Mouse (Mus musculus) kidney, adult 2 months (tissue): Measurements from ENCODE around the gene Wasf1. TPM values are rescaled to one million over a fixed set of nuclear protein-coding genes. Genes with fewer than 3 reads are reported as not detected.

Experiments
- DNase-seq: peaks from one replicate; pipeline ENCODE4 v3.0.0; 2021
- H3K27ac ChIP-seq: fragments of 200-500 bp; 2 replicates; pipeline ENCODE4 v1.5.1; 2012; ENCODE audit warnings: low read depth, low read length, control low read depth, inconsistent platforms; ENCODE audit not compliant: insufficient read depth
- H3K27me3 ChIP-seq: fragments of 200-500 bp; replicated peaks from 2 replicates; pipeline ENCODE4 v1.6.1; 2012; ENCODE audit warnings: mild to moderate bottlenecking, moderate library complexity, low read length, inconsistent platforms; ENCODE audit not compliant: control insufficient read depth, insufficient read depth
- H3K36me3 ChIP-seq: fragments of 200-500 bp; 2 replicates; pipeline ENCODE4 v1.6.1; 2012; ENCODE audit warnings: mild to moderate bottlenecking, moderate library complexity, low read length, inconsistent platforms; ENCODE audit not compliant: control insufficient read depth, insufficient read depth
- H3K4me1 ChIP-seq: fragments of 200-500 bp; 2 replicates; pipeline ENCODE4 v1.6.1; 2011; ENCODE audit warnings: low read length; ENCODE audit not compliant: control insufficient read depth, insufficient read depth
- H3K4me3 ChIP-seq: fragments of 200-500 bp; 2 replicates; pipeline ENCODE4 v1.5.1; 2011; ENCODE audit warnings: mild to moderate bottlenecking, low read depth, low read length, control low read depth; ENCODE audit not compliant: insufficient read depth
- CTCF ChIP-seq: fragments of 200-500 bp; conservative IDR thresholded peaks from 2 replicates; pipeline ENCODE4 v1.5.1; 2011; ENCODE audit warnings: low read depth, mild to moderate bottlenecking, control low read depth, low read length, moderate library complexity, mixed read lengths; ENCODE audit not compliant: insufficient read depth, insufficient read length
- POLR2A ChIP-seq: fragments of 200-500 bp; IDR thresholded peaks from one replicate; pipeline ENCODE4 v1.6.1; 2011; ENCODE audit warnings: low read depth, low read length, control low read depth
- WGBS: fragments of 180-500 bp; shearing (Covaris S2); methylation state at CpG from one replicate; pipeline ENCODE4 v1.1.7; 2018; 5-methylcytosine and 5-hydroxymethylcytosine counted together
- polyA plus RNA-seq: library from polyadenylated mRNA; depleted of rRNA; stranded (reverse); fragments of >200 nt; gene quantifications from 2 replicates; pipeline ENCODE4 v1.2.3, GENCODE M21; 2012

The Wasf1 gene
- polyA plus RNA-seq, 1 experiment, result 1.4 TPM

DNA sequence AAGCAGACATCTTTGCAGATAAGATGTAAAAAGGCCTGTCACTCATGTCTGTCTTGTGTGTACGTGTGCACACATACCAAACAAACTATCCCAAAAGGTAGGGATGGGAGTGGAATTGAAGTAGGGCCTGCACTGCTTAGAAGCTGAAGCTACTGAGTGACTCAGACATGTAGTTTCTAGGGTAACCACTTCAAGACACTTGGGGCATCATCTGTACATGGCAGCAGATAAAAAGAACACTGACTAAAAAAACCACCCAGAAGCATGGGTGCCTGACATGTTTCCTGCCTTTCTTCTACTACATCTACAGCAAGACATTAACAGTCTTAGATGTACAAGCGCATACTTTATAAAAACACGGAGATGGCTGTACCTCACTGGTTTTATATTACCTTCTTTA, 5.0 kb upstream of the Wasf1 start:
- H3K27me3 ChIP-seq, result no peaks in the 10 kb centered on the region
- TF ChIP-seq CTCF (no peak), POLR2A (no peak)

DNA sequence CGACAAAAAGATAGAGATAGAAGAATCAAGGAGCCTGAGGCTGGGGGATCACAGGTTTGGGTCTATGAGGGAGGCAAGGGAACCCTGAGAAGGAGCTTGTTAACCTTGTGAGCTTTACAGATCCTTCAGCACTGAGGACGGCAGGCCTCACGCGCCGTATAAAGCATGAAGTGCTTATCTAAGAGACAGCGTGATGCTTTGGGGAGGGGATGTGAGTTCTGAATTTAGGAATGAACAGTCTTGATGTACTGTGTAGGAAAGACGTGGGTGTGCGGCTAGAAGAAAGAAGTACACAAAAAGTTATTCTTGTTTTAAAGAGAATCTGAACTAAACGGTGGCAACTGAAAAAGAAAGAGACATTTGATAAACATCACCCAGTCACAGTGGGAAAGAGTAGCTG, 3.3 kb upstream of the Wasf1 start:
- TF ChIP-seq POLR2A, result no peak
- TF ChIP-seq CTCF, result no peak
- 83% methylated on average over 9 of the region's 9 CpGs for WGBS

More for the DNA sequence above, 5.0 kb upstream of the Wasf1 start:
- Histone ChIP-seq H3K27ac (no peak overlapping the region), H3K36me3 (no peaks in the 10 kb centered on the region), H3K4me1 (0 out of 2 replicates have a peak, but pooled peaks cover 3% of the 10 kb centered on the region), H3K4me3 (no peak overlapping the region)
- 85% methylated on average over 3 of the region's 3 CpGs for WGBS
- DNase-seq, result no peak

DNA sequence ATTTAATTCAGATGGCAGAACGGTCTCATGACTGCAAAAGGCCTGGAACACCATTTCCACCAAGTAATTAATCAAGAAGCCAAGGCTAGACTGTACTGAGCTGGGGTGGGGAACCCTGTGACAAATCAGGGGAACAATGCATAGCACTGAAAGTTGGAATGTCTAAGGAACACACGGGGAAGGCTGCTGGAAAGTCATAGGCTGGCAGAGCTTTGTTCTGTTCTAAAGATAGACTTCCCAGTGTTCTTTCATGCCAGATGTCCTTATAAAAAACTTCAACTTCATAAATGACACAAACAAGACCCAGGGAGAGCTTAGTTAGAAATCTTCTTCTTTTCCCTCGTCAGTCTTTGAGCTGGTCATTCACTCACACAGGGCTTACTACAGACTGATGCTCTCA, 2.0 kb upstream of the Wasf1 start:
- DNase-seq, result no peak
- H3K27me3 ChIP-seq, result no peaks in the 10 kb centered on the region
- H3K4me1 ChIP-seq, result 0 out of 2 replicates have a peak, but pooled peaks cover 3% of the 10 kb centered on the region
- no peaks in the 10 kb centered on the region for H3K36me3 ChIP-seq
- H3K4me3 ChIP-seq, result no peak overlapping the region
- H3K27ac ChIP-seq, result no peak overlapping the region
- 63% methylated on average over 3 of the region's 3 CpGs for WGBS
- TF ChIP-seq CTCF (no peak), POLR2A (no peak)

More for the DNA sequence above, 3.3 kb upstream of the Wasf1 start:
- Histone ChIP-seq H3K27me3 (no peaks in the 10 kb centered on the region), H3K27ac (no peak overlapping the region), H3K4me3 (no peak overlapping the region), H3K36me3 (no peaks in the 10 kb centered on the region), H3K4me1 (0 out of 2 replicates have a peak, but pooled peaks cover 3% of the 10 kb centered on the region)
- DNase-seq, result no peak

DNA sequence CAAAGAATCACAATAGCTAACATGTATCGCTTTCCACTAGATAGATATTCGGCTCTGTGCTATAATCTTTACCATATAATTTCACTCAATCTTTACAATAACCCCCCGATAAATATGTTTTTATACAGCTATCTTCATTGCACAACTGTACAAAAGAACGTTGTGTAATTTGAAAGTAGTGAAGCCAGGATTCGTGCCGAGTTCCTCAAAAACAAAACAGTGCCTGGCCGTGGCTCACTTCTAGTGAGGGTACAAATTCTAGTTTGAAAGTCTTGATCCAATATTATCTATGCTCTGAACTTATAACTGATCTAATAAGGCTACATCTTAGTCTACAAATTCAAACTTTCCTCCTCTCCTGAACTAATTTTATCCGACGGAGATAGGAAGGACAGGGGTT, 942 bp upstream of the Wasf1 start:
- H3K27me3 ChIP-seq, result no peaks in the 10 kb centered on the region
- no peaks in the 10 kb centered on the region for H3K36me3 ChIP-seq

DNA sequence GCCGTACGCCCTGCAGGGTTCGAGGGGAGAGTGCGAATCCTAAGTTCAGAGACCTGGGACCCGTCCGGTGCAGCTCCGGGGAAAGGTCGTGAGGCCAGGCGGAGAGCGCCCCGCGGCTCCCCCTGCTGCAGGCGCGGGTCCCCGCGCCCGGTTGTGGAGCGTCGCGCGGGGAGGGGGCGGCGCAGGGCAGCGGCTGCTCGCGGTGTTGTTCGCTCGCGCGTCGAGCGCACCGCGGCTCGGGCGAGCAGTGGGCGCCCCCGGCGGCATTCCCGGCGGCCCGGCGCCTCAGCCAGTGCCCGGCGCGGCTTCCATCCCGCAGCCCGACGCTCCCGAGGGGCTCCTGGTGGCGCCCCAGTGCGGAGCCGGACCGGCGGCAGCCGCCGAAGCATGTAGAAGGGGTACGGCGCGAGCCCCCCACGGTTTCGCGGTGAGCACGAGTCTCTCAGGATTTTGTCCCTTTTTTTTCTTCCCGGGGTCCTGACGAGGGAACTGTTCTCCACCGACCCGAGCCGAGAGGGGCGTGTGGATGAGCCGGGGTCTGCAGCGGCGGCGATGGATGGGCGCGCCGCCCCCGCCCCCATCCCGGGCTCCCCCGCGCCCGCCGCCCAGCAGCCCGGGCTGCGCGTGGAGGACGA, 486 bp downstream of the Wasf1 start:
- peak overlapping the region; percentile 89 for H3K27ac ChIP-seq
- no peaks in the 10 kb centered on the region for H3K27me3 ChIP-seq
- H3K4me1 ChIP-seq, result 0 out of 2 replicates have a peak, but pooled peaks cover 3% of the 10 kb centered on the region
- WGBS, result under 1% methylated on average over 84 of the region's 87 CpGs
- peak overlapping the region; percentile 95 for H3K4me3 ChIP-seq
- no peak for DNase-seq
- H3K36me3 ChIP-seq, result no peaks in the 10 kb centered on the region
- TF ChIP-seq CTCF (no peak), POLR2A (no peak)

More for the DNA sequence above, 942 bp upstream of the Wasf1 start:
- Histone ChIP-seq H3K4me1 (0 out of 2 replicates have a peak, but pooled peaks cover 3% of the 10 kb centered on the region), H3K27ac (peak overlapping the region; percentile 66; the same call in 1 of the 2 replicates), H3K4me3 (peak overlapping the region; percentile 95)
- DNase-seq, result no peak
- no peak for TF ChIP-seq CTCF
- no peak for TF ChIP-seq POLR2A
- 9% methylated on average over 9 of the region's 9 CpGs for WGBS

DNA sequence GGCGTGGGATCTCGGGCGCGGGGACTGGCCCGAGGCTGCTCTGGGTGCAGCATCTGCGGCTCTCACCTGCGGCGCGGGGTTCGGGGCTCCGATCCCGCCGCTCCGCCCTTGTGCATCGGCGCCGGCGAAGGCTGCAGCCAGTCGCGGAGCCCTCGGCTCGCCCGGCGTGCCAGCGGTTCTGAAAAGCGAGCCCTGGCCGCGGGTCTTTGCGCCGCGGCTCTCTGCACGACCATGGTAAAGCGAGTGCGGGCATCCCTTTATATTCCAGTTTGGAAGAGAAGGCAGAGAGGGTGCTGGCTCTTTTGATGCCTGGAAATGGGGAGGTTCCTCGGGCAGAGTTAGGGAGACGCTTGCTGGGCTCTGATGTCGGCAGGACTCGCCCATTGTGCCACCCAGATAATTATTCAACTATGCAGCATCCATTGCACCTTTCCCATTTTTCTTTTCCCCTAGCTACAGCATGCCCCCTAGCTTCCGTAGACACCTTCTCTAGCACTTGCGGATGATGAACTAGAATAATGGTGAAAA, 1.1 kb downstream of the Wasf1 start:
- H3K4me1 ChIP-seq, result 0 out of 2 replicates have a peak, but pooled peaks cover 3% of the 10 kb centered on the region
- DNase-seq, result peak; percentile 43
- H3K36me3 ChIP-seq, result no peaks in the 10 kb centered on the region
- H3K27ac ChIP-seq, result no peak overlapping the region
- peak overlapping the region; percentile 95 for H3K4me3 ChIP-seq
- no peaks in the 10 kb centered on the region for H3K27me3 ChIP-seq
- under 1% methylated on average over 40 of the region's 40 CpGs for WGBS
- TF ChIP-seq CTCF (peak; percentile 54), POLR2A (no peak)

DNA sequence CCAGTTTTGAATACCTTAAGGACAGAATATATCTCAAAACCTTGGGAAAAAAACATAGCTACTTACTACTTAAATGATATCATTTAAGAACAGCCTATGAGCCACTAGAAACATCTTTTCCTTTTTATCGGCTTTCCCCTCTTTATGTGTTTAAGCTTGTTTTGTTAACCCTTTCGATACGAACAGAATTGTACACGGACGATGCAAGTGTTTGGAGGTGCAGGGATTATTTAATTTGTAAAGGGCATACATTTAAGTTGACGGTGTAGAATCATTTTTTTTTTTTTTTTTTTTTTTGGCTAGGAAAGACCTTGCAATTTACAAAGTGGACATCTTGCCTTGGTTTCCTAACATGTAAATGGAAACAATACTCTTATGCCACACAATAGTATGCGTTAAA, 2.2 kb downstream of the Wasf1 start:
- Histone ChIP-seq H3K36me3 (no peaks in the 10 kb centered on the region), H3K4me3 (no peak overlapping the region), H3K4me1 (0 out of 2 replicates have a peak, but pooled peaks cover 3% of the 10 kb centered on the region), H3K27me3 (no peaks in the 10 kb centered on the region), H3K27ac (no peak overlapping the region)
- TF ChIP-seq CTCF (no peak), POLR2A (no peak)
- WGBS, result 91% methylated on average over 7 of the region's 7 CpGs
- no peak for DNase-seq
